Mouse (Mus musculus) 3T3-L1 (cell line): Measurements from ENCODE around the gene Rfc4.

Experiments
- DNase-seq: peaks from one replicate; pipeline ENCODE4 v3.0.0-alpha.2; 2015; ENCODE audit warnings: low read depth, low spot score

The Rfc4 gene

DNA sequence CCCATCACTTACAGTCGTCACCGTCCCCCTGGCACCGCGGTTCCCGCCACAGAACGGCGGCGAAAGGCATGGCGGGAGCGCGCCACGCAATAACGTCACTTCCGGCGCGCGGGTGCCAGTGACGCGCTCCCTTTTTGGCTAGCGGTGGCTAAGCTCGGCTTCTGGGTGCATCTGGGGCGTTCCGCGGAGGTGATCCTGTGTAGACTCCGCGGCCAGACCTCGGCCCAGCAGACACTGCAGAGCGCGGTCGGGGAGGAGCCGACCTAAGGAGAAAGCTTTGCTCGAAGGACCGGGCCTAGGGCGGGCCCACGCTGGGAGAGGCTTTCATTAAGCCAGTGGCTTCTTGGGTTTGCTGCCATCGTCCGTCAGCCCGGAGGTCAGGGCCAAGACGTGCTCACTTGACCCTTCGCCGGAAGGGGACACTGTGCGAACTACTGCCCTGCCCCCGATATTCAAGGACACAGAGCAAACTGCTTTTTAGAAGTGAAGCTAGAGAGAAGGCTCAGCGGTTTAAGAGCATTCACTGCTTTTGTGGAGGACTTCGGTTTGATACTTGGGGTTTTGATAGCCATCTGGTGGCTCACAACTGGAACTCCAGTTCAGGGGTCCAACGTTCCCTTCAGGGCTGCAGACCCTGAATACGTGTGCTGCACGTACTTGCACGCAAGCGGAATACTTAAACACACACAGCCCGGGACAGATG, at the start of gene Rfc4:
Rfc4 (minus strand) TSS at position 65 of the 703 bp plus-strand sequence.
- DNase-seq = peak; percentile 91

DNA sequence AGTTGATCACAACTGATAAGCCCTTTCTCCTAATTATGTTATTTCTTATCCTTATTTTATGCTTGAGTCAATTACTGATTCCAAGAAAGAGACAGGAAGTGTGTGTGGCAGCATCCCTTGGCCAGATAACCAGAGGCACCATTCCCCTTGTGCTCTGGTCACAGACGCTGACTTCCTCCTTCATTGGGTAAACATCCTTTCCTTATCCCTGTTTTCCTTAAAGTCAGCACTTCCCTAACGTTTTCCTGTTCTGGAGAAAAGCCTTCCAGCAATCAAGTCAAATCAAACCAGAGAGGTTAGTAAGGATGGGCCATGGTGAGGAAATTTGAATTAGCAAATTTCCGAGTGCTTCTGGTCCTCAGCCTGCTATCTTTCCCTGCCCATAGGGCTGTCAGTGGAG, 48.4 kb upstream of the Rfc4 start:
- DNase-seq = no peak

DNA sequence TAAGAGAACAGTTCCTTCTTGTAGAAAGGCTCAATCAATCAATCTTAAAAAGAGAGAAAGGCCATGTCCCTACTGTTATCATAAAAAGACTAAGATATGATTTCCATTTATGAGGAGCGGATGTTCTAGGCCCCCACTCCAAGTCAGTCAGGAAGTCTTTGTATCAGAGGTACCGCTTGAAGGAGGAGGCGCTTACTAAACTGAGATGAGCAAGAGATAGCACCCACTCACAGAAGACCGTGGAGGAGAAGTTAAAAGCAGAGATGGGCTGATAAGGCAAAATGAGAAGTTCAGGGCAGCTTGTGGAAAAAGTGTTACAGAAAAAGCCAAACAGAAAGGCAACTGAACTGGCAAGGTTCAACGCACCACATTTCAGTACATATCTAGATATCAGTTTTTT, 47.3 kb upstream of the Rfc4 start:
- no peak for DNase-seq

DNA sequence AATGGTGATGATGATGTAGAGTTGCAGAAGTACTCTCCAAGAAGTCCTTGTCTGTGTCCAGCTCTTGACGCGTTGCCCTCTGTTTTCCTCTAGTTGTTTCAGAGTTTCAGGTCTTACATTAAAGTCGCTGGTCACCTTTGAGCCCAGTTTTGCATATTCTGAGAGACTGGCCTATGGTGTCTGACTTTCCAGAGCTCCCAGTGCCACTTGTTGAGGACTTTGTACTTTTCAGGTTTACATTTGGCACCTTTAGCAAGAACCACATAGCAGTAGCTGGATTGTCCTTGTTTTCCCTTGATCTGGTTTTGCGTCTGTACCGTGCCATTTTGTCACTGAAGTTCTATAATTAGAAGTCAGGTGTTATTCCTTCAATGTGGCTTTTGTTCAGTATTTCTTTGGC, 46.4 kb upstream of the Rfc4 start:
- DNase-seq = no peak

DNA sequence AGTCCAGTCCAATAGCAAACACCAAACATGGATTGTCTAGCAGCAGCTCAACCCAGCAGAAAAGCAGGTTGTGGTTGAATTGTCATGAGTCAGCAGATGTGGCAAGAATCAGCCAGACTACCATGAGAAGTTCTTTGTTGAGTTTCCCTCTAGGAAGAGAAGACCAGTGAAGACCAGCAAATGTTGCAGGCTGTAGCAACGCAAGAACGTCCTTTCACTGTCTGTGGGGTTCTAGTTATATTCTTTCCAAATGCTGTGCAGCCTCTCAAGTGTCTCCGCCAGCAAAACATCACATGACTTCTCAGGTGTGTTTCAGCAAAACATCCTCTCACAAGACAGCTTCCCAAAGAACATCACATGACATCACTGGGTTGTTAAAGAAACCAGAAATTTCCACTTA, 43.3 kb upstream of the Rfc4 start:
- DNase-seq = peak; percentile 22

DNA sequence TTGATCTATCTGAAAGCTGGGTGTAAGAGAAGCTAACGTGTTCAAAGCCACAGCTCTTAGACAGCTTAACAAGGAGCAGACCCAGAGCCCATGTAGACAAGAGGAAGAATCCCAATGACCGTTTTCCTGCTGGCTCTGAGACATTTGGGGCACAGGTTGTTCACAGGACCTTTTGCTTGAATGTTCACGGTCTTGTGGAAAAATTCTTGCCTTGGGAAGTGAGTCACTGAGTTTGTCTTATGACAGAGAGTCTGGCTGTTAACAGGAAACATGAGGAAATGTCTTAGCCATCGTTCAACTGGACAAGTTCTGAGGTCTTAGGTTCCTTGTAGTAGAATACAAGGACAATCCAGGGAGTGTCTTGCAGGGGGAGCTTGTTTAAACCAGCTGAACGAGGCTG, 39.5 kb upstream of the Rfc4 start:
- peak; percentile 93 for DNase-seq

DNA sequence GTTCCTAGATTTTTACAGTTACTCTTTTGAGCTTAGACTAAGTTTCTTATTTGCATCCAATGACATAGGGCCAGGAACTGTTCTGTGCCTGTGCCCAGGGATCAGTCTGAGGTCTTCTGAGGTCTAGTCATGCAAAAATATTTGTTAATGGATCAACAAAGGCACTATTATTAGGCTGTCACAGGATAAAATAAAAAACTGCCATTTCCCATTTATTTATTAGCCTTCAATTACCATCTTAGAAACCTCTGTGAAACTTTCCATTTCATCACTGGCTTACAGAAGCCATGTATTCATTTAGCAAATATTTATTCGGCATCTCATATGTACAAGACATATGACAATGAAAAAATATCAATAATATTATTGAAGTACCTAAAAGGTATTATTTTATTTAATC, 39.1 kb upstream of the Rfc4 start:
- no peak for DNase-seq

DNA sequence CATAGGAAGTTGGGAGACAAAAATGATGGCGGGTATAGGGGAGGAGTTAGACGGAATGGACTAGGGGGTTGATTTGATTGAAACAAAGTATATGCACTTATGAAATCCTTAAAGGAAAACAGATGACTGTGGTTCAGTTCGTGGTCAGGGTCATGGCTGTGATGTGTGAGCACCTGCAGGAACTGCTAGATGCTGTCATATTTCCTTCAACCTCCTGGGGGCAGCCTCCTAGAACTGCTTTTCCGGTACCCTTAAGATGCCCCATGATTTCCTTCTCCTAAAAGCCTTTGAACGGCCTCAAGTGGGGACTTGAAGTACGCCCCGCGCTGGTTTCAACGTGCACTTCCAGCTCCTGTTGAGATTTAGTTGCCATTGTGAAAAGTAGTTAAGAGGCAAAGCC, 37.9 kb upstream of the Rfc4 start:
- peak; percentile 53 for DNase-seq

DNA sequence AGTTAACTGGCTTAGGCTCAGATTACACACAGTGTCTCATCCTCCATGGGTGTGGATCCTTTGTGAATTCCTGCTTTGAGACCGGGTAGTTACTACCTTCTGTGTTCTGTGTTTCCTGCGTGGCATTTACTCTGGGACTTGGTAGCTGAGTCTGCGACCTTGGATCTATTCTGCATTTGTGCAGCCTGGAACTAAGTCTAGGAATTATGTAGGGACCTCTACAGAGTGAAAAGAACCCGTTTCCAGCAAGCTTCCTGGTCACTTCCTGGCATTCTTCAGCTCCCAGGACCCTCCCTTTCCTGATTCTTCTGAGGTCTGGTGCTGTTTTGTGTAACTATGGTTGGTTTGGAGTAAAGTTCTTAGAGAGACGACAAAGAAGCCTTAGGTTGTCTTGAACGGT, 36.9 kb upstream of the Rfc4 start:
- no peak for DNase-seq

DNA sequence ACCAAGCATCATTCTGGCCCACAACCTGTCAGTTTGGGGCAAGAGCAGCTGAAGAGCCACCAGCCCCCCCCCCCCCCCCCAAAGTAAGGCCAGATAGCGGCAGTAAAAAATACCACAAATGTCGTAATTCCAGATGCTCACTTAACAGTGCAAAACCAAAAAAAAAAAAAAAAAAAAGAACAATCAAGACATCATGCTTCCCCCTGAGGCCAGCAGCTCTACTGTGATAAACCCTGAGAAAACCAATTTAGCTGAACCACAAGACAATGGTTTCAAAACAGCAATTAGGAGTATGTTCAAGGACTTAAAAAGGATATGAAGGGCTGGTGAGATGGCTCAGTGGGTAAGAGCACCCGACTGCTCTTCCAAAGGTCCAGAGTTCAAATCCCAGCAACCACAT, 34.6 kb upstream of the Rfc4 start:
- peak; percentile 59 for DNase-seq

DNA sequence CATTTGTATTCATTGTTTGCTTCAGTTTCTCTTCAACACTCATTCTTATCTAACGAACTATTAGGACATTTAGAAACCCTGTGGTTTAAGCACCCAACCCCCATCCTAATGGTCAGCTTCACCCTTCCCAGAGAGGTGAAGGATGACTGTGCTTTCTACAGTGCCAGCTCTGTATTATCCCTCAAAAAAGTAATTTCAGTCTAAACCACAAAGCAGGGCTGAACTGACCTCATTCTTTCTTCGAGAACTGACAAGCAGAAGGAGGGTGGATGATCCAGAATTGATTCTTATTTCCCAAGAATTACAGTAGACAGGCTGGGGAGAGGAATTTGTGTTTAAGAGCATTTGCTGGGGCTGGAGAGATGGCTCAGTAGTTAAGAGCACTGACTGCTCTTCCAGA, 32.2 kb upstream of the Rfc4 start:
- DNase-seq = peak; percentile 89

DNA sequence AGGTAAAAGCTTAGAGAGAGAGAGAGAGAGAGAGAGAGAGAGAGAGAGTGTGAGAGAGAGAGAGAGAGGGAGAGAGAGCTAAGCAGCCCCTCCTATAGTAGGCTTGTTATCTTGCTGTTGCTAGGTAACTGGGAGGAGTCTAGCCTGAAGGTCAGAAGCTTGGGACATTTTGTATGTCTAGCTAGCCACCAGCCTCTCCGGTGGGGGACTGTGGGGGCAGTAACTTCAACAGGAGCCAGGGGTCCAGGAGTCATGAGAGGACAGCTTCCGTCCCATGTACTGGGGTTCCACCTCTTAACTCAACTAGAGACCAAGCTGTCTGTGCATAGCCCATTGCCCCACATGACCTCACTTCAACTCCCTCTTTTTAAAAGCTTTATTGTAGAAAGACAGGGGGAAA, 31.4 kb upstream of the Rfc4 start:
- DNase-seq = no peak

DNA sequence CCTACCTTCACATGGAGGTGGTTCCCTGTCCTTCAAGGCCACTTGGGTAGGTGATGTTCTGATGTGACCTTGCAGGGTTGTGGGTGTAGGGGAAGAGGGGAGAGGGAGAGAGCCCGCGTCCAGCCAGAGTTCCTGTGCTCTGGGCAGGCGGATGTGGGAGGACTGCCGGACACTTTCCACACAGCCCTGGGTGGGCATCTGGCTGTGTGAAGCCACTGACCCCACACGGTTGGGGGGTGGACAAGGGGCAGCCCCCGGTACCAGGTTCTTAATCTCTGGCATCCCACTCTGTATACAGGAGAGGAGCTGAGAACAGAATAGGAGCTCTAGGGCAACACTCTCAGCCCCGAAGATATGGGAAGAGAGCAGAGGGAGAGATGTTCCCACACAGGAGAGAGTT, 30.8 kb upstream of the Rfc4 start:
- no peak for DNase-seq

DNA sequence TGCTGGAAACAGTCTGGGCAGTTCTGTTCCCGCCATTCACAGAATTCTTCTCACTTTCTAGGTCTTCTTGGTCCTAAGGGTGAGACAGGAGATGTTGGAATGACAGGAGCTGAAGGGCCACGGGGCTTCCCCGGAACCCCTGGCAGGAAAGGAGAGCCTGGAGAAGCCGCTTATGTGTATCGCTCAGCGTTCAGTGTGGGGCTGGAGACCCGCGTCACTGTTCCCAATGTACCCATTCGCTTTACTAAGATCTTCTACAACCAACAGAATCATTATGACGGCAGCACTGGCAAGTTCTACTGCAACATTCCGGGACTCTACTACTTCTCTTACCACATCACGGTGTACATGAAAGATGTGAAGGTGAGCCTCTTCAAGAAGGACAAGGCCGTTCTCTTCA, 29.5 kb upstream of the Rfc4 start:
- no peak for DNase-seq

DNA sequence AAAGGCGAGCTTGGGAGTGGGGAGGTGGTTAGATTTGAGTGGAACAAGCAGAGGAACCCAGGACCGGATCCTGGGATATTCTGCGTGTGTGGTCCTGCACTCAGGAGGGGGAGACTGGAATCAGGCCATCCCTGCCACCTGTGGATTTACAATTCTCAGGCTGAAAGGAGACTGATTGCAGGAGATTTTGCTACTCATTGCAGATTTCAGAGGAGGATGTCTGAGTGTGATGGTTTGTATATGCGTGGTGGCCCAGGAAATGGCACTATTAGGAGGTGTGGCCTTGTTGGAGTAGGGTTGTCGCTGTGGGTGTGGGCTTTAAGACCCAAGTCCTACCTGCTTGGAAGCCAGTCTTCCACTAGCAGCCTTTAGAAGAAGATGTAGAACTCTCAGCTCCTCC, 26.7 kb upstream of the Rfc4 start:
- DNase-seq = no peak

DNA sequence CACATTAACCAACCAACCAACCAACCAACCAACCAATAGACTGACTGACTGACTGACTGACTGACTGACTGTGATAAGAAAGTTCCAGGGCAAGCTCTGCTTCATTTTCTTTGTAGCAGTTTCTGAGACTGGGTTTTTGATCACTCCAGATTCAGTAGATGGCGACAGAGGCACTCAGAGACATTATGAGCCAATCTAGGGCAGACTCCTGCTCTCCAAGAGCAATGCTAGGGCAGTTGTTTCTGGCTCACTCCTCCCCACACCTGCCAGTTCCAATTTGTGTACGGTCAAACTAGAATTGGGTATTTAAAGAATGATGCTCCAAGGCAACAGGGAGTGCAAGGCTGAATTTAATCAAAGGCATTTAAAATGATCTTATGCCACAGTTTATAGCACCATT, 23.9 kb upstream of the Rfc4 start:
- DNase-seq = peak; percentile 68

DNA sequence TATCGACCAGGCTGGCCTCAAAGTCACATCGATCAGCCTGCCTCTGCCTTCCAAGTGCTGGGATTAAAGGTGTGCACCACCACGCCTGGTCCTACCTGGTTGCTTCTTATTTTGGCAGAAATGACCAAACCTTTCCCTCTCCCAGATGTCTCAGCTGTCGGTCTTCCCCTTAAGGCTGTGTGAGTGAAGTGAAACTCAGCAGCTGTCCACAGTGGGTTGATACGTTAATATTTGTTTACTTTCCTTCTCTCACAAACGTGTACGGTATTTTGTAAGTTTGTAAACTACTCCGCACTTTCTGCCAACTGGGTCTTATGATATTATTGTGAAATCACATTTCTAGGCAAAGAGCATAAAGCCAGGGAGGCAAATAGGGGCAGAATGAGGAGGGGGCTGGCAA, 21.9 kb upstream of the Rfc4 start:
- no peak for DNase-seq

DNA sequence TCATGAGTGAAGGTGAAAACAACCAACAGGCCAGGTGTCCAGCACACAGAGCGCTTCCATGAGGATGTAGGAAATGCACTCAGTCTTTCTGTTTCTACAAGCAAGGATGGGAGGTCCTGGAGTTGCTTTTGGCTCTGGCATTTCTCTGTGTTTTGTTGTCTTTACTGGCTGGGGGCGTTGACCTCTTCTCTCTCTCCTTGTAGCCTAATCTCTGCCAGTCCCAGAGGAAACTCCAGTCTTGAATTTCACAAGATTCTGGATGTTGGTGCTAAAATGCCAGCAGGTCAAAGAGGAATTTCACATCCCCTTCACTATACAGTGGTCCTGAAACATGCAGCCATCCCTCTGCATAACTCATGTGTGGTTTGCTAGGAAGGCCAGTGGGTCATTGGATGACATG, 21.4 kb upstream of the Rfc4 start:
- DNase-seq = no peak

DNA sequence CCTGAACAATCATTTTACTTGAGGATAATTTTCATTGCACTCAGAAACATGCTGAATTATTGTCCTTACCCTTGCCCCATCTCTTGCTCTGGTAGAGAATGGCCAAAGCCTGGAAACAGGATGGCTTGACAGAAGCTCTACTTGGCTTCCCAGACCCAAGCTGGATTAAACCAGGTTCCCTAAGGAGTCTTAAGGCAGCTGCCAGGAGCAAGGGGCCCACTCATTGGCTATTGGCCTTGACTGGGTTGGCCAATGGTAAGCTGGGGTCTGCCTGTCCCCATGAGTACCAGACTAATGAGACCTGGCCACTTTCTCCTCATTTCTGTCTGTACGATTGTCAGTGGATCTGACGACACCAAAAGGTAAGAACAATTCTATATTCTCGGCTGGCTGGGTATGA, 18.7 kb upstream of the Rfc4 start, which contains the start of gene Adipoq:
Adipoq (plus strand) TSS at position 257 of the 400 bp plus-strand sequence.
- no peak for DNase-seq

DNA sequence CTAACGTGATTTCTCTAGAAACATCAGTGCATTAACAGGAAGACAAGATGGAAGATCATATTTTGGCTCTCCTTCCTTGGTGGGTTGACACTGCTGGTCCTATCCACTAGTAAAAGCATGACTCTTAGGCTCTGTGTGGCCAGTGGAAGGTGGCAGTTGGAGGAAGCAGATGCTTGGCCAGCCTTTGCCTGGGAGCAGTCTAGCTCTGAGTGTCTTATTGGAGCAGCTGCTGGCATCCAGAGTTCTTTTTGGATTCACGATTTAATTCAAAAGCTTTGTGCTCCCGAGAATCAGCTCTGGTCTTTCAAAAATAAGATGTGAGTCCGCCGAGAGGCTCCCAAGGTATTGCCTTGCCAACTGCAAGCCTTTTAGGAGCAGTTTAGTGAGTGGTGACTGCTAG, 17.7 kb upstream of the Rfc4 start:
- DNase-seq = no peak

DNA sequence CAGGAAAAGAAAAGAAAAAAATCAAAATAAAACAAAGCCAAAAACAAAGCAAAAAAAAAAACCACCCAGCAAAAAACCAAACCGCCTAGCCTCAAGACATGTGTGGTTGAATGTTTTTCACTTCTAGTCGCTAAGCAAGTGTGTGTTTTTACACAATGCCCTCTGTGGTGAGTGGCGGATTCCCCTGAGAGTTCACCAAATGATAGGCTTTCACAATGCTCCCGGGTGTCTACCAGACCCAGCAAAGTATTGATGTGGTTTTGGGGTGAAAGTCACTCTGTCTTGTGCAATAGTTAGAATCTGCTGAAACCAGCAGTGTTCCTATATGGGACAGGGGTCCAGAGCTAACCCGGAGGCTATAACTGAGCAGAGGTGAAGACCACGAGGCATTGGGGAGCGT, 16.8 kb upstream of the Rfc4 start:
- DNase-seq = peak; percentile 38

DNA sequence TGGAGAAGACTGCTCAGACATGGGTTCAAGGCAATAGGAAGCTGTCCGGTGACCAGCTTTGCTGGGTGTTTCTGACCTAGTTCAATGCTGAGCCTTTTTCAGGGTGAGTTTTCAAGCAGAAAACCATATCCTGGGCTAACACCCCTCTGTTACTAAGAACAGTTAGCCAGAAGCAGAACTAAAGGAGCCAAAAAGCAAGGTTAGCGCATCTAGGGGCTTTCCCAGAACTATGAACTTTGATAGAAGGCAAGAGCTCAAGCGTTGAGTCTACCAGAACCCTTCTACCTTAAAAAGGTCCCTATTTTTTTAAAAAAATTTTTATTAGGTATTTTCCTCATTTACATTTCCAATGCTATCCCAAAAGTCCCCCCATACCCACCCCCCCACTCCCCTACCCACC, 13.4 kb upstream of the Rfc4 start:
- no peak for DNase-seq

DNA sequence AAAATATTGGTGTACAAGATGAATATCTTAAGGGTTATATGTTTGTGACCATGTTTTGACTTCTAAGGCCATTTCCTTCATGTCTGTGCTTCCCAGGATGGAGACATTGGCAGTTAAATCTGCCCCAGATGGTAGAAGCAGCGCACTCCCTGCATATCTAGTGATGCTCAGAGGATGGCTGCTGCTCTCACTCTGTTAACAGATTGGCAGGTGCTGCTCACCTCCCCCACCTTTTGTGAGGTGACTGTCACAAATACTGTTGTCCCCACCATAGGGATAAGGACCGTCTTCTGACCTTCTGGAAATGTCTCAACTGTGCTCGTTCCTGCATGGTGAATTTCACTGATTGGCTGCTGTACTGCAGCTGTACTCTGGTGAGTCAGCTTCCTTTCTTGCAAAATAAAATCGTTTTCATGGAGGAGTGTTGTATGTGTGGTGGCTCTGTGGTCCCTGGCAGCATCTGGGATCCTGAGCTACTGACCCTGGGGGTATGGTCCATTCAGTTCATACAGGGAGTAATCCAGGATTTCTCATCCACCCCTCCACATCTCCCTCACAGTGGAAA, 9.0 kb upstream of the Rfc4 start:
- DNase-seq = peak; percentile 79
